Comparison of ENCODE assay signal across 17 mouse cellular contexts in genomic region chr9:65049422-65049821, GRCm38 (mm10). TPM values are rescaled to one million over a fixed set of nuclear protein-coding genes. Genes with fewer than 3 reads are reported as not detected.
"Had no signal": no experiment of that assay in that cellular context is flagged by ENCODE, and none has a peak within 500 bp of the region (broad histone marks: within the 10 kb centered on the region; RNA-seq: fewer than 3 reads in every experiment).

No protein-coding gene starts in this region.

- DNase-seq: lung, adult 18-20 months; lung, embryonic 14.5 days; lung, postnatal 10 days; lung, postnatal 4 days; midbrain, embryonic 14.5 days; retina, postnatal 1 day; right cerebral cortex, adult 18-20 months; right cerebral cortex, postnatal 25 days; right cerebral cortex, postnatal 4 days; thymus, adult 2 months; thymus, postnatal 25 days; thymus, postnatal 4 days had no signal

- H3K4me2 ChIP-seq: lung, embryonic 14.5 days; midbrain, embryonic 12.5 days; neural tube, embryonic 12.5 days; stomach, embryonic 15.5 days had no signal

- H3K27me3 ChIP-seq: midbrain, embryonic 12.5 days; neural tube, embryonic 12.5 days; stomach, embryonic 15.5 days had no signal

- H3K4me3 ChIP-seq: midbrain, embryonic 10.5 days; midbrain, embryonic 12.5 days; neural tube, embryonic 12.5 days; stomach, embryonic 15.5 days had no signal

RNA-seq across cellular contexts. Expression of gene Igdcc4, which starts 51.9 kb away (rescaled TPM):
- total RNA-seq: neutrophil, adult 5-6 weeks had no signal
